Mouse (Mus musculus) midbrain, embryonic 13.5 days (tissue): ENCODE measurements at regions not wholly inside any gene's neighbourhood (a gene's known extent, or its start where the extent isn't known, plus 50 kb on each side); places are given as distances from the start of the nearest gene placed in this dataset.

Source experiments
- ATAC-seq: fragments of 200-750 bp; cut with Nextera tagmentation; 2 replicates; pipeline ENCODE4 v1.8.0; 2017; ENCODE audit warnings: mild to moderate bottlenecking, moderate TSS enrichment, moderate library complexity
- H3K27ac ChIP-seq: fragments of 300-500 bp; sonication (generic); 2 replicates; pipeline ENCODE4 v1.5.1; 2015; ENCODE audit warnings: inconsistent platforms, mild to moderate bottlenecking, moderate library complexity
- H3K27me3 ChIP-seq: fragments of 300-500 bp; sonication (generic); 2 replicates; pipeline ENCODE4 v1.6.1; 2015; ENCODE audit warnings: mild to moderate bottlenecking, inconsistent platforms
- H3K36me3 ChIP-seq: fragments of 300-500 bp; sonication (generic); 2 replicates; pipeline ENCODE4 v1.6.1; 2015; ENCODE audit warnings: mild to moderate bottlenecking, inconsistent platforms
- H3K4me1 ChIP-seq: fragments of 300-500 bp; sonication (generic); replicated peaks from 2 replicates; pipeline ENCODE4 v1.6.1; 2015; ENCODE audit warnings: inconsistent platforms
- H3K4me2 ChIP-seq: fragments of 300-500 bp; sonication (generic); replicated peaks from 2 replicates; pipeline ENCODE4 v1.6.1; 2015; ENCODE audit warnings: moderate library complexity, mild to moderate bottlenecking, inconsistent platforms
- H3K4me3 ChIP-seq: fragments of 300-500 bp; sonication (generic); replicated peaks from 2 replicates; pipeline ENCODE4 v1.5.1; 2015; ENCODE audit warnings: mild to moderate bottlenecking, inconsistent platforms
- H3K9ac ChIP-seq: fragments of 300-500 bp; sonication (generic); replicated peaks from 2 replicates; pipeline ENCODE4 v1.6.1; 2015; ENCODE audit warnings: mild to moderate bottlenecking, inconsistent platforms
- H3K9me3 ChIP-seq: fragments of 300-500 bp; sonication (generic); 2 replicates; pipeline ENCODE4 v1.6.1; 2016; ENCODE audit warnings: mild to moderate bottlenecking, inconsistent platforms
- whole genome bisulfite sequencing: fragments of 180-500 bp; shearing (Covaris S2); methylation state at CpG from one replicate; pipeline ENCODE4 v1.1.7; 2015; 5-methylcytosine and 5-hydroxymethylcytosine counted together

DNA sequence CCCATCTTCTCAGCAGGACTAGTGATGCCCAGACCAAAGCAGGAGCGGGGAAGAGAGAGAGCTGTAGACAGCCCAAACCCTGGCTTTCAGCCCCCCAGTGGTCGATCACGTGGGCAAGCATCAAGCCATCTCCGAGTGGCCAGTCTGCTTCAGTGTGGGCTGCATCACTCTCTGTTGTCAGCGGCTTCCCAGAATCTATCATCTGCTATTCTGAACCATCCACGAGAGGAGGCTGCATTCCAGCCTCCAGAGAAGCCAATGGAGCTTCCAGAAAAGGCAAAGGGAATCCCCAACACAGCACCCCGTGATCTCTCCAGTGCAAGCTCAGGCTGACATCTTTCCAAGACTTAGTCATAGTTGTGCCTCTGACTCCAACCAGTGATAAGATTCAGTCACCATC, 70.7 kb upstream of the Cdh4 start:
- 85% methylated on average over 7 of the region's 7 CpGs for WGBS
- no peaks in the 10 kb centered on the region for H3K36me3 ChIP-seq
- no peak overlapping the region for H3K4me2 ChIP-seq
- H3K4me3 ChIP-seq, result no peak overlapping the region
- H3K27me3 ChIP-seq, result no peaks in the 10 kb centered on the region
- no peak for ATAC-seq
- H3K27ac ChIP-seq, result no peak overlapping the region
- no peak overlapping the region for H3K9ac ChIP-seq
- no peaks in the 10 kb centered on the region; the same call in 1 of the 2 replicates for H3K4me1 ChIP-seq
- H3K9me3 ChIP-seq, result no peaks in the 10 kb centered on the region

GRCm38 (mm10) chr2:179379691-179380443, 62.4 kb upstream of the Cdh4 start:
- no peak overlapping the region for H3K4me3 ChIP-seq
- peak overlapping the region; percentile 59 for H3K27ac ChIP-seq
- no peak overlapping the region for H3K4me2 ChIP-seq
- ATAC-seq, result no peak; the same call in 1 of the 2 replicates
- H3K9me3 ChIP-seq, result no peaks in the 10 kb centered on the region
- H3K36me3 ChIP-seq, result no peaks in the 10 kb centered on the region
- H3K9ac ChIP-seq, result peak overlapping the region; percentile 15; the same call in 1 of the 2 replicates
- H3K27me3 ChIP-seq, result no peaks in the 10 kb centered on the region
- H3K4me1 ChIP-seq, result peaks cover 20% of the 10 kb centered on the region
- WGBS, result 63% methylated on average over 11 of the region's 11 CpGs

DNA sequence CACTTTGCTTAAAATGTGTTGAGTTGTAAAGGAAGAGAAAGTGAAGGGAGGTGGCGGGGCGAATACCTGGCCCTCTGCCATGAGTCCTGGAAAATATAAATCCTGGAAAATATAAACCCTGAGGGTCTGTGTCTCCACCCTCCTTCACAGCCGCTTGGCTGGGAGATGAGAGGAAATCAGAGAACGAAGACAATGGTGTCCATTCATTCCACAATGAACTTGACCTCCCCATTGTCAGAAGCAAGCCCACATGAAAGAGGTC, 61.9 kb upstream of the Cdh4 start:
- Histone ChIP-seq H3K4me1 (peaks cover 20% of the 10 kb centered on the region), H3K27me3 (no peaks in the 10 kb centered on the region), H3K4me3 (no peak overlapping the region), H3K36me3 (no peaks in the 10 kb centered on the region), H3K27ac (no peak overlapping the region), H3K9ac (no peak overlapping the region), H3K4me2 (no peak overlapping the region), H3K9me3 (no peaks in the 10 kb centered on the region)
- no peak for ATAC-seq
- 81% methylated on average over 4 of the region's 4 CpGs for WGBS

DNA sequence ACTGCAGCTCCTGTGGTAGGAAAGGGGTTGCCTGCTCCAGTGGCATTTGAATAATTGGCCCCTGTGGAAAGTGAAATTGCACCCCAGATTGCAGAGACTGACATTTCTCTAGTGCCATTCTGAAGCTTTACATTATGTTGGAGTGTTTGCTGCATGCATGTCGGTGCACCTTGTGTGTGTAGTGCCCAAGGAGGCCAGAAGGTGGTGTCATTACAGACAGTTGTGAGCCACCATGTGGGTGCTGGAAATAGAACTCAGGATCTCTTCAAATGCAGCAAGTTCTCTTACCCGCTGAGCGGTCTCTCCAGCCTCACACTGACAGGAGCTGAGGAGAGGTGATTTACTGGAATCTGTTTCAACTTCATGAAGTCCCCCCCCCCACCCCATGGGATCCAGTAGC, 60.3 kb upstream of the Cdh4 start:
- Histone ChIP-seq H3K27me3 (no peaks in the 10 kb centered on the region), H3K9me3 (no peaks in the 10 kb centered on the region), H3K4me1 (peaks cover 27% of the 10 kb centered on the region), H3K9ac (no peak overlapping the region), H3K4me3 (no peak overlapping the region), H3K36me3 (no peaks in the 10 kb centered on the region), H3K4me2 (no peak overlapping the region), H3K27ac (no peak overlapping the region)
- WGBS, result 95% methylated on average over 3 of the region's 3 CpGs
- no peak for ATAC-seq

DNA sequence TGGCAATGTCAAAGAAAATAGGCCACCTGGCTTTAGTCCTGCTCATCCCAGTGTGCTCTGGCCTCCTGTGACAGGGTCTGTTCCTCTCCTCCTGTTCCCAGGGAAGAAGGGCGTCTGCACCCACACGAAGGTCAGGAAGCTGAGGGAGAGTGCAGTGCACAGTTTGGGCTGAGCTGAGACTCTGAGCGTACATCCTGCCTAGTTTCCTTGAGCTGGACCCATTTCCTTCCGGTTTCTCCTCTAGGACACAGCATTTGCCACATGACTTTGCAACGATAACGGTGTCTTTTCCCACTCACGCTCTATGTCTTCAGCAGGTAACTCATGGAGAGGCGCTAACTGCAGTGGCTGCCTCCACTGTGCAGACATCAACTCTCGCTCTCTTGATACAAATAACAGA, 59.6 kb upstream of the Cdh4 start:
- no peak for ATAC-seq
- H3K4me3 ChIP-seq, result no peak overlapping the region
- H3K9me3 ChIP-seq, result no peaks in the 10 kb centered on the region
- 91% methylated on average over 9 of the region's 9 CpGs for WGBS
- H3K4me2 ChIP-seq, result no peak overlapping the region
- H3K4me1 ChIP-seq, result peaks cover 27% of the 10 kb centered on the region
- H3K9ac ChIP-seq, result no peak overlapping the region
- H3K27ac ChIP-seq, result no peak overlapping the region
- H3K27me3 ChIP-seq, result no peaks in the 10 kb centered on the region
- H3K36me3 ChIP-seq, result no peaks in the 10 kb centered on the region

DNA sequence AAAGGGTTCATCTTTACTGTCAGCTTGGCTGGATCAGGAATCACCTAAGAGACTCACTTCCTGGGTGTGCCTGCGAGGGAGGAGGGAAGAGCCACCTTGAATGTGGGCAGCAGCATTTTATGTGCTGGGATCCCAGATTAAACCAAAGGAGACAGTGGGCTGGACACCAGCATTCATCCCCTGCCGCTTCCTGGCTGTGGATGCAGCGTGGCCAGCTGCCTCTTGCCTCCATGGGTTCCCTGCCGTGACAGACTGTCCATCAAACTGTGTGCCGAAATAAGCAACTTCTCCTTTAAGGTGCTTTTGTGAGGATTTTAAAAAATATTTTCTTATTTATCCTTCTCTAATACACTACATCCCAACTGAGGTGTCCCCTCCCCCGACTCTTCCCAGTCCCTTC, 55.4 kb upstream of the Cdh4 start:
- Histone ChIP-seq H3K27me3 (no peaks in the 10 kb centered on the region), H3K27ac (no peak overlapping the region), H3K9me3 (no peaks in the 10 kb centered on the region), H3K4me3 (no peak overlapping the region), H3K4me2 (no peak overlapping the region), H3K9ac (no peak overlapping the region), H3K36me3 (no peaks in the 10 kb centered on the region), H3K4me1 (peaks cover 9% of the 10 kb centered on the region; the same call in 1 of the 2 replicates)
- WGBS, result 78% methylated on average over 6 of the region's 6 CpGs
- ATAC-seq, result no peak

GRCm38 (mm10) chr2:179390486-179390885, 51.7 kb upstream of the Cdh4 start:
- ATAC-seq, result no peak
- H3K4me3 ChIP-seq, result no peak overlapping the region
- H3K4me1 ChIP-seq, result peaks cover 9% of the 10 kb centered on the region; the same call in 1 of the 2 replicates
- no peak overlapping the region for H3K4me2 ChIP-seq
- WGBS, result 88% methylated on average over 4 of the region's 4 CpGs
- no peaks in the 10 kb centered on the region for H3K27me3 ChIP-seq
- no peak overlapping the region for H3K27ac ChIP-seq
- H3K9me3 ChIP-seq, result no peaks in the 10 kb centered on the region
- H3K36me3 ChIP-seq, result no peaks in the 10 kb centered on the region
- H3K9ac ChIP-seq, result no peak overlapping the region

DNA sequence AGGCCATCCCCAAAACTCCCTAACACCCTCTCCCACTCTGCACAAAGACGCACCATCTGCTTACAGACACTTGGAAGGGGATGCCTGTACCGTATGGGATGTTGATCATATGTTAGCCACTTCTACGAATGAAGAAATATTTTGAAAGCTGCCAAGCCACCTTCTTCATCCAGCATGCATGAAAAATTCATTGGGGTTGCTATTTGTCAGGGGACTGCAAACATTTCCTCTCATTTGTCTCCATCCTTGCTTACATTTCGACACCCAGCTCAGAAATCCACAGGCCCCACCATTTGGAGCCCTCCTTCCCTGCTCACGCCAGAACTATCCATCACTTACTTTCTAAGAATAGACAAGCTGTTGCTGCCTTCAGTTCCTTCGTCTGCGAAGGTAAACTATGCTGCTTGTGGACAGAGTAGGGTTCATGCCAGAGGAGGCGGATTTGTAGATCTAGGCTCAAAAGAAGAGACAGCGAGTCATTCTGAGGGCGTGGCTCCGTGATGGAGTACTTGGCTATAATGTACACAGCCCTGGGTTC, 51.2 kb upstream of the Cdh4 start:
- H3K36me3 ChIP-seq, result no peaks in the 10 kb centered on the region

More for the DNA sequence above, 51.2 kb upstream of the Cdh4 start:
- no peaks in the 10 kb centered on the region for H3K27me3 ChIP-seq
- no peak overlapping the region for H3K4me3 ChIP-seq
- WGBS, result 88% methylated on average over 11 of the region's 11 CpGs
- H3K27ac ChIP-seq, result no peak overlapping the region
- peaks cover 9% of the 10 kb centered on the region; the same call in 1 of the 2 replicates for H3K4me1 ChIP-seq
- ATAC-seq, result no peak
- H3K4me2 ChIP-seq, result no peak overlapping the region
- no peak overlapping the region for H3K9ac ChIP-seq
- H3K9me3 ChIP-seq, result no peaks in the 10 kb centered on the region
